Mouse (Mus musculus): ENCODE results near the gene Ifna15. TPM values are rescaled to one million over a fixed set of nuclear protein-coding genes. Genes with fewer than 3 reads are reported as not detected.
"Not testable (repeated sequence)": the region's sequence is repeated elsewhere in the genome, so short reads cannot be mapped to it uniquely, and the experiment has no call there.

Gene Ifna15
- not detected in 2 replicates for polyA plus RNA-seq (2016; fragmentation: Nextera tagmentation; extraction: Ambion mirVana)

DNA sequence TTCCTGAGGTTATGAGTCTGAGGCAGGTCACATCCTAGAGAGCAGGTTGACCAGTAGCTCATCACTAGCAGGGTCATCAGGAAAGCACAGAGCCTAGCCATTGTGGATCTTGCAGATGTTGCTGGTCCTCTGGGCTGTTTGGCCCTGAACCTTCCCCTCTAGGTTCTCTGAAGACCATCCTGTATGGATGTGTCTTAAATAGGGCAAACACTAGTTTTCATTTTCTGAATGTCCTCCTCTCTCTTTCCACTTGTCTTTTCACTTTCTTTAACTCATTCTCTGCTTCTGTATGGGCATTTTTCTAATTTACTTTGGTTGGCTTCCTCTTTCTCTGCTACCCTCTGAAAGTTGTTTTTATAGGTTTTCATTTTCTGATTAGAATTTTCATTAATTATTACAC is at the start of gene Ifna15:
Gene Ifna15 (minus strand): TSS at position 101 of the 400 bp plus-strand sequence.
- DNase-seq (ENCODE audit: low spot score); H3K4me3 ChIP-seq; H3K27ac ChIP-seq; H3K27me3 ChIP-seq (ENCODE audit: low read depth, poor library complexity, severe bottlenecking); H3K9me3 ChIP-seq (replicated peaks); H3K4me1 ChIP-seq; H3K36me3 ChIP-seq: not testable (repeated sequence)

DNA sequence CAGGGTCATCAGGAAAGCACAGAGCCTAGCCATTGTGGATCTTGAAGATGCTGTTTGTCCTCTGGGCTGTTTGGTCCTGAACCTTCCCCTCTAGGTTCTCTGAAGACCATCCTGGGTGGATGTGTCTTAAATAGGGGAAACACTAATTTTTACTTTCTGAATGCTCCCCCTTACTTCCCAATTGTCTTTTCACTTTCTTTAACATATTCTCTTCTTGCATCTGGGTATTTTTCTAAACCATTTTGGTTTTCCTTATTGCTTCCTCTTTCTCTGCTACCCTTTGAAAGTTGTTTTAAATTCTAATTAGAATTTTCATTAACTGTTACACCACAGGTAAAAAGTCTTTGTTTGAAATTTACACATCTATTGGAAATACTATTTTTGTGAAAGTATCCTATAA is 45.2 kb upstream of the Ifna15 start, which contains the start of gene Ifna12:
Gene Ifna12 (minus strand): TSS at position 101 of the 400 bp plus-strand sequence.
- no peak for DNase-seq (ENCODE audit: low spot score)
- no peaks in the 10 kb centered on the region for H3K27me3 ChIP-seq (ENCODE audit: low read depth, poor library complexity, severe bottlenecking)
- no peaks in the 10 kb centered on the region for H3K4me1 ChIP-seq
- H3K36me3 ChIP-seq: no peaks in the 10 kb centered on the region
- no peaks in the 10 kb centered on the region for H3K9me3 ChIP-seq (replicated peaks)
- H3K27ac ChIP-seq: no peak within 1 kb of the TSS
- H3K4me3 ChIP-seq: no peak within 1 kb of the TSS

GRCm38 (mm10) chr4:88592285-88592684 is 34.2 kb upstream of the Ifna15 start, which contains the start of gene Ifna9:
Gene Ifna9 (minus strand): TSS chr4:88592385.
- no peaks in the 10 kb centered on the region for H3K36me3 ChIP-seq
- H3K27ac ChIP-seq: no peak within 1 kb of the TSS
- no peaks in the 10 kb centered on the region for H3K27me3 ChIP-seq (ENCODE audit: low read depth, poor library complexity, severe bottlenecking)
- no peaks in the 10 kb centered on the region for H3K9me3 ChIP-seq (replicated peaks)
- DNase-seq (ENCODE audit: low spot score): no peak
- H3K4me3 ChIP-seq: no peak within 1 kb of the TSS
- 95% methylated on average over 1 of the region's 1 CpGs for WGBS
- H3K4me1 ChIP-seq: no peaks in the 10 kb centered on the region

- no peaks in the 10 kb centered on the region for H3K36me3 ChIP-seq
- no peaks in the 10 kb centered on the region for H3K4me1 ChIP-seq
- no peak within 1 kb of the TSS for H3K4me3 ChIP-seq
- WGBS: 76% methylated on average over 1 of the region's 1 CpGs
- H3K27ac ChIP-seq: no peak within 1 kb of the TSS
- no peaks in the 10 kb centered on the region for H3K27me3 ChIP-seq (ENCODE audit: low read depth, poor library complexity, severe bottlenecking)
- no peak for DNase-seq (ENCODE audit: low spot score)
- no peaks in the 10 kb centered on the region for H3K9me3 ChIP-seq (replicated peaks)
Observed at GRCm38 (mm10) chr4:88571698-88572097, 13.7 kb upstream of the Ifna15 start, which contains the start of gene Ifna14. Gene Ifna14 (minus strand): TSS chr4:88571798.

DNA sequence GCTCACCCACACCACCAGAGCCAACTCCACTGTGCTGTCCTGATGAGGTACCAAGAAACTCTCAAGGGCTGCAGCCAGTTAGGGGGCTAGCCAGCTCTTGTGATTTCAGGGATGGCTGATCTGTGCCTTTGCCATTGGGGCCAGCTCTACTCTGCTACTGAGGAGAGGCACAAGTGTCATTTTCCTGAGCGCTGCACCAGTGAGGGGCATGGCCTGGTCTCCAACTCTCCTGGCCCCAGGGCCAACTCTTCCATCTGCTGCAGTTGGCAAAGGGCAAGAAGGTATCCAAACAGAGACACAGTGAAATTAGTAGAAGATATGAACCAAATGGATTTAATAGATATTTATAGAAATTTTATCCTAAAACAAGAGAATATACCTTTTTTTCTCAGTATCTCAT is 3.7 kb upstream of the Ifna15 start:
- H3K9me3 ChIP-seq (replicated peaks): no peaks in the 10 kb centered on the region
- DNase-seq (ENCODE audit: low spot score): no peak
- no peak overlapping the region for H3K4me3 ChIP-seq
- no peaks in the 10 kb centered on the region for H3K4me1 ChIP-seq
- no peaks in the 10 kb centered on the region for H3K36me3 ChIP-seq
- WGBS: 97% methylated on average over 1 of the region's 1 CpGs
- no peak overlapping the region for H3K27ac ChIP-seq
- no peaks in the 10 kb centered on the region for H3K27me3 ChIP-seq (ENCODE audit: low read depth, poor library complexity, severe bottlenecking)

- peak; percentile 66 for DNase-seq (ENCODE audit: low spot score)
- Histone ChIP-seq H3K27me3 (ENCODE audit: low read depth, poor library complexity, severe bottlenecking) (no peaks in the 10 kb centered on the region), H3K9me3 (replicated peaks) (no peaks in the 10 kb centered on the region), H3K36me3 (no peaks in the 10 kb centered on the region), H3K27ac (no peak overlapping the region), H3K4me1 (0 out of 2 replicates have a peak, but pooled peaks cover 4% of the 10 kb centered on the region), H3K4me3 (peak overlapping the region; percentile 37; the same call in 1 of the 2 replicates)
- 37% methylated on average over 22 of the region's 22 CpGs for WGBS
Observed at GRCm38 (mm10) chr4:88550161-88550945, 7.7 kb downstream of the Ifna15 start.

- no peaks in the 10 kb centered on the region for H3K9me3 ChIP-seq (replicated peaks)
- H3K4me1 ChIP-seq: 0 out of 2 replicates have a peak, but pooled peaks cover 4% of the 10 kb centered on the region
- no peak overlapping the region for H3K27ac ChIP-seq
- no peaks in the 10 kb centered on the region for H3K27me3 ChIP-seq (ENCODE audit: low read depth, poor library complexity, severe bottlenecking)
- no peaks in the 10 kb centered on the region for H3K36me3 ChIP-seq
- 86% methylated on average over 1 of the region's 1 CpGs for WGBS
- DNase-seq (ENCODE audit: low spot score): no peak
- no peak overlapping the region for H3K4me3 ChIP-seq
Observed at GRCm38 (mm10) chr4:88547986-88548385, 10.1 kb downstream of the Ifna15 start.

DNA sequence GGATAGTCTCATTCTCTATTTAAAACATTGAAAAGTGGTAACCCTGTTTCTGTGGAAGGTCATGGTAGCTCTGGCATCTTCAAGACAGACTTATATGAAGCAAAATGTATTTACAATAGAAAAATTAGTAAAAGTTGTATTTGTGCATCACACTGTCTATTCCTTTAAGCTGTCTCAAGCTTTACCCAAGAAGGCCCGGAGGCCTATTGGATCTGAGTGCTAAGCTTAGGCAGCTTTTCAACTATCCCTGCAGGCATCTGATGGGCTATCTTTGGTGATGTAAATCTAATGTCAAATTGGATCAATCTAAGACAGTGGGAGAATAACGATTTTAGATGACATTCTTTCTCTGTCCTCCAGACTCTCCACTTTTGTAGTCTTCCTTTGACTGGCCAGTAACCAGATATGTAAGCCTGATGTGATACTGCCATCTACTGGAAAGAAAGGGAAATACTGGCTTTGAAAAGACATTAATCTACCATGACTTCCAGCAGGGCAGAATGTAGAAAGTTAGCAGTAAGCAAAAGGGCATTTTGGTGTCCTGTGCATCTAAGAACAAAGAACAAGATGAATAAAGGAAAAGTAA is 14.3 kb downstream of the Ifna15 start:
- no peak for DNase-seq (ENCODE audit: low spot score)
- no peaks in the 10 kb centered on the region for H3K36me3 ChIP-seq
- H3K4me1 ChIP-seq: no peaks in the 10 kb centered on the region
- H3K27me3 ChIP-seq (ENCODE audit: low read depth, poor library complexity, severe bottlenecking): no peaks in the 10 kb centered on the region
- no peak overlapping the region for H3K4me3 ChIP-seq
- WGBS: 58% methylated on average over 2 of the region's 2 CpGs
- no peak overlapping the region for H3K27ac ChIP-seq
- no peaks in the 10 kb centered on the region for H3K9me3 ChIP-seq (replicated peaks)

DNA sequence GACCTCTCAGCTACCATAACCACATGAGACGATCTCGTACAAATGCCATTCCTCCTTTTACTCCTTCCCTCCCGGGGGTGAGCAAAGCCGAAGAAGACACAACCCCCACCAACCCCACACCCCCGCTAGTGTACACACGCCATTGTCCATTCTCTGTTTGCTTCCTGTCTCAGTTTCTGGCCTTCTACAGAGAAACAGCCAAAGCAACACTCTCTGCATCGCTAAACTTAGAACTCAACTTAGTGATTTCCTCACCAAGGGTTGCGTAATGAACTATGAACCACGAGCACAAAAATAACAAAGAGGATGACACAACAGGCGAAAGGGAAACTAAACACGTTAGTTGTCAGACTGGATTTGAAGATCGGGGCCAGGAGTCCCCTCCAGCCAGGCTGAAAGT is 20.7 kb downstream of the Ifna15 start:
- Histone ChIP-seq H3K4me1 (no peaks in the 10 kb centered on the region), H3K9me3 (replicated peaks) (no peaks in the 10 kb centered on the region), H3K27me3 (ENCODE audit: low read depth, poor library complexity, severe bottlenecking) (no peaks in the 10 kb centered on the region), H3K36me3 (no peaks in the 10 kb centered on the region), H3K27ac (no peak overlapping the region), H3K4me3 (no peak overlapping the region)
- no peak for DNase-seq (ENCODE audit: low spot score)
- 87% methylated on average over 12 of the region's 12 CpGs for WGBS

DNA sequence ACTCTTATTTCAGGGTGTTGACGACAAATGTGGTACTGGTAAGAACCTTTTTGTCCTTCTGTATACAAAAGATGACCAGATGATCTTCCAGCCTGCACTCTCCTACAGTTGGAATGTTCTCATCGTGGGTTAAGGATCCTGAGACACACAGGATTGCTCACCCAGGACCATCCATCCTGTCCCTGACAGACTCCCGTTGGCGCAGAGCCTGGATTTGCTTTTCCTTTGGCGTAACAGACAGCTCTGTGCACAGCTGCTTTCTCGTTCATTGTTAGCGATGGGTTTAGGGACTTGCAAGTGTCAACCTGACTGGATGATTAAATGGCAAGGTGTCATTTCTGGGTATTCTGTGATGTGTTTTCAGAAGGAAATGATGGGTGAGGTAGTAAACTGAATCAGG is 21.4 kb downstream of the Ifna15 start:
- DNase-seq (ENCODE audit: low spot score): no peak
- no peaks in the 10 kb centered on the region for H3K36me3 ChIP-seq
- 79% methylated on average over 7 of the region's 7 CpGs for WGBS

DNA sequence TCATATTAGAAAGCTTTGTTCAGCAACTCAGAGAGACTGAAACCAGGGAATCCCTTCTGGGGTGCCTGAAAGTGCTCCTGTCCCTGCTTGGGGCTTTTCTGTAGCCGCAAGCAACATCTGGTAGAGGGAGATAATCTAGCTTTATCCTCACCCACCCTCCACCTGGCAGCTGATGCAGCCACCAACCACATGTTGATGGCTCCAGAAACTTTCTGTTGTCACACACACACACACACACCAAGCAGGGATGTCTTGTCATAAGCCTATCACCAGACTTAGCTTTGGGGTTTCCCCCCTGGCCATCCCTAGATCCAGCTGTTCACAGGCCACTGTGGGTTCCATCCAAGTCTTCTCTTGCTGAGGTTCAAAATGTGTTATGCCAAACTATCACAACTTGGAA is 22.3 kb downstream of the Ifna15 start:
- H3K27me3 ChIP-seq (ENCODE audit: low read depth, poor library complexity, severe bottlenecking): no peaks in the 10 kb centered on the region
- no peaks in the 10 kb centered on the region for H3K36me3 ChIP-seq
- no peak overlapping the region for H3K4me3 ChIP-seq
- no peaks in the 10 kb centered on the region for H3K4me1 ChIP-seq
- no peak overlapping the region for H3K27ac ChIP-seq
- H3K9me3 ChIP-seq (replicated peaks): no peaks in the 10 kb centered on the region
- WGBS: 84% methylated on average over 1 of the region's 1 CpGs
- no peak for DNase-seq (ENCODE audit: low spot score)

More for the DNA sequence above, 21.4 kb downstream of the Ifna15 start:
- Histone ChIP-seq H3K27ac (no peak overlapping the region), H3K9me3 (replicated peaks) (no peaks in the 10 kb centered on the region), H3K4me1 (no peaks in the 10 kb centered on the region), H3K27me3 (ENCODE audit: low read depth, poor library complexity, severe bottlenecking) (no peaks in the 10 kb centered on the region), H3K4me3 (no peak overlapping the region)

- Histone ChIP-seq H3K4me1 (no peaks in the 10 kb centered on the region), H3K4me3 (no peak overlapping the region), H3K27ac (no peak overlapping the region), H3K9me3 (replicated peaks) (no peaks in the 10 kb centered on the region), H3K36me3 (no peaks in the 10 kb centered on the region), H3K27me3 (ENCODE audit: low read depth, poor library complexity, severe bottlenecking) (no peaks in the 10 kb centered on the region)
- 92% methylated on average over 1 of the region's 1 CpGs for WGBS
- no peak for DNase-seq (ENCODE audit: low spot score)
Observed at GRCm38 (mm10) chr4:88534903-88535302, 23.1 kb downstream of the Ifna15 start.

- Histone ChIP-seq H3K27me3 (ENCODE audit: low read depth, poor library complexity, severe bottlenecking) (no peaks in the 10 kb centered on the region), H3K27ac (no peak overlapping the region), H3K36me3 (no peaks in the 10 kb centered on the region), H3K4me1 (no peaks in the 10 kb centered on the region), H3K9me3 (replicated peaks) (no peaks in the 10 kb centered on the region), H3K4me3 (no peak overlapping the region)
- WGBS: 86% methylated on average over 2 of the region's 2 CpGs
- DNase-seq (ENCODE audit: low spot score): no peak
Observed at GRCm38 (mm10) chr4:88533499-88533898, 24.5 kb downstream of the Ifna15 start.

Data from limb, embryonic 10.5 days (tissue).